Mouse (Mus musculus) forebrain, embryonic 10.5 days (tissue): ENCODE results near the gene Hbq1a. TPM values are rescaled to one million over a fixed set of nuclear protein-coding genes. Genes with fewer than 3 reads are reported as not detected.
A peak's percentile ranks its signal among the peaks of the same experiment; 100 is the strongest.

ENCODE experiments used
- DNase-seq: peaks from one replicate; pipeline ENCODE4 v3.0.0-alpha.2; 2017; ENCODE audit warnings: low spot score; ENCODE audit errors: extremely low spot score
- H3K27ac ChIP-seq: fragments of 300-500 bp; sonication (generic); 2 replicates; pipeline ENCODE4 v1.5.1; 2016; ENCODE audit warnings: mild to moderate bottlenecking
- H3K27me3 ChIP-seq: fragments of 300-500 bp; sonication (generic); 2 replicates; pipeline ENCODE4 v1.6.1; 2016; ENCODE audit warnings: mild to moderate bottlenecking; ENCODE audit not compliant: poor library complexity, severe bottlenecking
- H3K36me3 ChIP-seq: fragments of 300-500 bp; sonication (generic); replicated peaks from 2 replicates; pipeline ENCODE4 v1.6.1; 2016; ENCODE audit warnings: mild to moderate bottlenecking, moderate library complexity
- H3K4me1 ChIP-seq: fragments of 300-500 bp; sonication (generic); 2 replicates; pipeline ENCODE4 v1.6.1; 2016
- H3K4me3 ChIP-seq: fragments of 300-500 bp; sonication (generic); 2 replicates; pipeline ENCODE4 v1.5.1; 2016; ENCODE audit warnings: mild to moderate bottlenecking, moderate library complexity
- H3K9me3 ChIP-seq: fragments of 300-500 bp; sonication (generic); 2 replicates; pipeline ENCODE4 v1.6.1; 2016; ENCODE audit warnings: mild to moderate bottlenecking, moderate library complexity
- WGBS: fragments of 180-500 bp; shearing (Covaris S2); methylation state at CpG from one replicate; pipeline ENCODE4 v1.1.7; 2016; 5-methylcytosine and 5-hydroxymethylcytosine counted together
- polyA plus RNA-seq: library from polyadenylated mRNA; unstranded; fragments of >200 nt; fragmentation: Nextera tagmentation; extraction: Ambion mirVana; gene quantifications from 2 replicates; pipeline ENCODE4 v1.2.1, GENCODE M21; 2016

The Hbq1a gene
- polyA plus RNA-seq, 1 experiment from 2014 or later, result not detected

GRCm38 (mm10) chr11:32342770-32343191 is 42.9 kb downstream of the Hbq1a start:
- Histone ChIP-seq H3K27me3 (peaks cover 11% of the 10 kb centered on the region), H3K36me3 (no peaks in the 10 kb centered on the region), H3K4me3 (no peak overlapping the region), H3K9me3 (no peaks in the 10 kb centered on the region), H3K27ac (no peak overlapping the region), H3K4me1 (peaks cover 26% of the 10 kb centered on the region)
- DNase-seq, result no peak
- WGBS, result 6% methylated on average over 2 of the region's 2 CpGs

- no peak overlapping the region for H3K27ac ChIP-seq
- H3K4me3 ChIP-seq, result no peak overlapping the region
- WGBS, result 85% methylated on average over 1 of the region's 1 CpGs
- peaks cover 32% of the 10 kb centered on the region for H3K4me1 ChIP-seq
- no peak for DNase-seq
- peaks cover 11% of the 10 kb centered on the region for H3K27me3 ChIP-seq
- H3K36me3 ChIP-seq, result no peaks in the 10 kb centered on the region
- no peaks in the 10 kb centered on the region for H3K9me3 ChIP-seq
These were observed 43.5 kb downstream of the Hbq1a start for GRCm38 (mm10) chr11:32343350-32343749.

DNA sequence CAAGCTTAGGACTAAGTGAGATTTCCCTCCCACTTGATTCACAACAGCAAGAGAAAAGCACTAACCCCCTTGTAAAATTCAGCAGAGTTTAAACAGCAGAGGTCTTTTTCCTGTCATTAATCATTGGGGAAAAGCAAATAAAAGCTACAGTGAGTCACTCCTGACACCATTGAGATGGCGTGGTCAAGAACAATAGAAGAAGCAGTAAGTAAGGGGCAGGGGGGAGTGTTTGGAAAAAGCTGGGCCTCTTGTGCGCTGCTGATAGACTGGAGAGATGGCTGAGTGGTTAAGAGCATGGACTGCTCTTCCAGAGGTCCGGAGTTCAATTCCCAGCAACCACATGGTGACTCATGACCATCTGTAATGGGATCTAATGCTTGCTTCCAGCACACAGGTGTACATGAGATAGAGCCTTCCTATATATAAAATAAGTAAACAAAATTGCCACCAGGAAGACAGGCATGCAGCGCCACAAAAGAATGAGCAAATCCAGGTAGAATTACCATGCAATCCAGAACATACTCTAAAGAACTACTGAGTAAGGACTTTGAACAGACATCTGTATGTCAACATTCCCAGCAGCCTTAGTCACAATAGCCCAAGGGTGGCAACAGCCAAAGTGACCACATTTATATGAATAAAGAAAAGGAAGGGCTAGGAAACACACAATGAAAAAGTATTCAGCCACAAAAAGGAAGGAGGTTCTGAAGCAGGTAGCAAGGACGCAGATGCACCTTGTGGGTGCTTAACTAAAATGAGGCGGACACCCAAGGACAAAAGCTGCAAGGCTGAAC is 45.8 kb downstream of the Hbq1a start:
- no peak for DNase-seq

DNA sequence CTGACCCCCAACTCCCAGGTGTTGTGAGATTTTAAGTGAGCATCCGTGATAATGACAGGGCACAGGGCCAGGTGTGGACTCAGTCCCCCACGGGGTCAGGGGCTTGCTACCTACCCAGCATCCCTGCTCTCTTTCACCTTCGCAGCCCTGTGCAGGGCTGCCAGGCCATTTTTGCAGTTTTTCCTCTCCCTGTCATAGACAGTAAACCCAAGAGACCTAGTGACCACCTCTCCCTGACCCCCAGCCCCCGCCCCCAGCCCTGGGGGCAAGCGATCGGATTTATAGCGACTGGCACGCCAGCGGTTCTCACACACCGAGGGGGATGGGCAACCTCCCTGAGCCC is 47.4 kb downstream of the Hbq1a start:
- peak overlapping the region; percentile 92 for H3K4me3 ChIP-seq
- peaks cover 11% of the 10 kb centered on the region for H3K27me3 ChIP-seq
- peak; percentile 66 for DNase-seq
- H3K9me3 ChIP-seq, result no peaks in the 10 kb centered on the region
- peaks cover 30% of the 10 kb centered on the region for H3K36me3 ChIP-seq
- WGBS, result 3% methylated on average over 10 of the region's 10 CpGs
- peak overlapping the region; percentile 99 for H3K27ac ChIP-seq
- H3K4me1 ChIP-seq, result peaks cover 44% of the 10 kb centered on the region

More for the DNA sequence above, 45.8 kb downstream of the Hbq1a start:
- peaks cover 48% of the 10 kb centered on the region for H3K4me1 ChIP-seq
- 83% methylated on average over 6 of the region's 6 CpGs for WGBS
- H3K4me3 ChIP-seq, result no peak overlapping the region
- no peaks in the 10 kb centered on the region for H3K9me3 ChIP-seq
- no peak overlapping the region for H3K27ac ChIP-seq
- peaks cover 11% of the 10 kb centered on the region for H3K27me3 ChIP-seq
- H3K36me3 ChIP-seq, result peaks cover 15% of the 10 kb centered on the region

- Histone ChIP-seq H3K4me3 (peak within 1 kb of the TSS; percentile 92), H3K36me3 (peaks cover 36% of the 10 kb centered on the region), H3K4me1 (peaks cover 44% of the 10 kb centered on the region), H3K27me3 (peaks cover 11% of the 10 kb centered on the region), H3K9me3 (no peaks in the 10 kb centered on the region), H3K27ac (peak within 1 kb of the TSS; percentile 99)
- DNase-seq, result peak; percentile 71
- WGBS, result under 1% methylated on average over 79 of the region's 86 CpGs
These were observed 48.0 kb downstream of the Hbq1a start, which contains the start of gene Sh3pxd2b for GRCm38 (mm10) chr11:32347607-32348432. Sh3pxd2b (plus strand) TSS chr11:32347820.

DNA sequence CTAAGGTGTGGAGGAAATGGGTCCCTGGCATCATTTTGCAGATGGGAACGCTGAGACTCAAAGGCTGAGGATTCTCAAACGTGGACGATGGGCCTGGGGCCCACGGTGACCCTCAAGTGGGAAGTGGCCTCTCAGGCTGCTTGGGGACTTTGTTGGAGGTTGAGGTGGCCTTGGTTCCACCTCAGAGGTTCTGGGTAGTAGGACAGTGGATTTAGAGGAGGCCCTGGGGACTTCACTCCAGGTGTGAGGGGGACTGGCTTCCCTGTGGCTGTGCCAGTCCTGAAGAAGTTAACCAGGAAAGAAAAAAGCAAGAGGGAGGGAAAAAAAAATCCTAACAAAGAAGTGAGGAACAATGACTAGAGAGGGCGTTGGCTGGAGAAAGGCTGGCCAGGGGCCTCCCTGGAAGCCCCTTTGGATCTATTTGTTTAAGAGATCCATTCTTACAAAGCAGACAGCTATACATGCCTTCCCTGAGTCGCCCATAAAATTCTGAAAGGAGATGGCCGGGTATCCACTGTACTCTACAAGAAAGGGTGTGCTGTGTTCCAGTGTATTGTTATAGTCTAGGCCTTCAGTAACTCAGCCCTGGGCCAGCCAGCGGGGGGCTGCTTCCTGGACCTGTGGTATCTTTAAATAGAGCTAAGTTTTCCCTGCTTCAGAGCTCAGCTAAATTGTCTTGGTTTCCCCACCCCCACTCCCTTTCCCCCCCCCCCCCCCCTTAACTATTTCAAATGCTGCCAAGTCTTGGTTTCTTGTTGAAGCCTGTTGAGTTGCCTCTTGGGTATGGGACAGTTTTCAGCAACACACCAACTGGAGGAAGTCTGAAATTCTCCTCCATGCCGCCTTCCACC is 48.8 kb downstream of the Hbq1a start:
- WGBS, result 27% methylated on average over 9 of the region's 9 CpGs

GRCm38 (mm10) chr11:32349284-32349953 is 49.5 kb downstream of the Hbq1a start:
- no peak for DNase-seq
- H3K27me3 ChIP-seq, result peaks cover 11% of the 10 kb centered on the region
- H3K4me3 ChIP-seq, result peak overlapping the region; percentile 92
- H3K4me1 ChIP-seq, result peaks cover 44% of the 10 kb centered on the region
- 82% methylated on average over 13 of the region's 13 CpGs for WGBS
- H3K36me3 ChIP-seq, result peaks cover 52% of the 10 kb centered on the region
- H3K27ac ChIP-seq, result peak overlapping the region; percentile 99
- no peaks in the 10 kb centered on the region for H3K9me3 ChIP-seq

More for the DNA sequence above, 48.8 kb downstream of the Hbq1a start:
- Histone ChIP-seq H3K4me1 (peaks cover 44% of the 10 kb centered on the region), H3K27me3 (peaks cover 11% of the 10 kb centered on the region), H3K27ac (peak overlapping the region; percentile 99), H3K36me3 (peaks cover 44% of the 10 kb centered on the region), H3K4me3 (peak overlapping the region; percentile 92), H3K9me3 (no peaks in the 10 kb centered on the region)
- DNase-seq, result peak; percentile 31

Other genes with a start within 250 kb of the Hbq1a start
- not detected in 2 replicates for gene Il9r, start 99.8 kb upstream of the Hbq1a start, polyA plus RNA-seq
- 118 and 120 TPM in 2 replicates for gene Snrnp25, start 94.7 kb upstream of the Hbq1a start, polyA plus RNA-seq
- 21.9 and 22.9 TPM in 2 replicates for gene Rhbdf1, start 77.8 kb upstream of the Hbq1a start, polyA plus RNA-seq
- 31.0 and 31.2 TPM in 2 replicates for gene Mpg, start 73.6 kb upstream of the Hbq1a start, polyA plus RNA-seq
- gene Nprl3, start 32.4 kb upstream of the Hbq1a start, polyA plus RNA-seq, result 48.3 and 48.6 TPM in 2 replicates
- gene Hba-x, start 23.7 kb upstream of the Hbq1a start, polyA plus RNA-seq, result 3,082 and 4,268 TPM in 2 replicates
- 2,180 and 3,072 TPM in 2 replicates for gene Hba-a1, start 16.6 kb upstream of the Hbq1a start, polyA plus RNA-seq
- 6.1 and 10.1 TPM in 2 replicates for gene Hbq1b, start 13.1 kb upstream of the Hbq1a start, polyA plus RNA-seq
- gene Hba-a2, start 3.6 kb upstream of the Hbq1a start, polyA plus RNA-seq, result 3,944 and 5,635 TPM in 2 replicates
- 23.0 and 23.4 TPM in 2 replicates for gene Sh3pxd2b, start 47.8 kb downstream of the Hbq1a start, polyA plus RNA-seq
- 71.3 and 71.7 TPM in 2 replicates for gene Ubtd2, start 155.3 kb downstream of the Hbq1a start, polyA plus RNA-seq
- 0.21 and 0.25 TPM in 2 replicates for gene Efcab9, start 232.0 kb downstream of the Hbq1a start, polyA plus RNA-seq
- 2.0 and 2.3 TPM in 2 replicates for gene Stk10, start 233.2 kb downstream of the Hbq1a start, polyA plus RNA-seq